Mouse (Mus musculus) liver (tissue): Measurements from ENCODE around the gene Zkscan3.
"Not testable (repeated sequence)": the region's sequence is repeated elsewhere in the genome, so short reads cannot be mapped to it uniquely, and the experiment has no call there.

ENCODE experiments used
- DNase-seq: peaks from one replicate; pipeline ENCODE4 v3.0.0-alpha.2; 2020; ENCODE audit warnings: mixed read lengths

Gene Zkscan3

GRCm38 (mm10) chr13:21396048-21396447 lies 6.5 kb downstream of the Zkscan3 start:
- DNase-seq: not testable (repeated sequence)

GRCm38 (mm10) chr13:21395623-21396022 lies 6.9 kb downstream of the Zkscan3 start:
- no peak for DNase-seq

- DNase-seq: no peak
These were observed 7.3 kb downstream of the Zkscan3 start for GRCm38 (mm10) chr13:21395211-21395610.

GRCm38 (mm10) chr13:21377773-21378172 lies 24.8 kb downstream of the Zkscan3 start:
- DNase-seq: no peak

- DNase-seq: no peak
These were observed 29.9 kb downstream of the Zkscan3 start for GRCm38 (mm10) chr13:21372700-21373099.

- no peak for DNase-seq
These were observed 35.9 kb downstream of the Zkscan3 start for GRCm38 (mm10) chr13:21366635-21367034.

DNA sequence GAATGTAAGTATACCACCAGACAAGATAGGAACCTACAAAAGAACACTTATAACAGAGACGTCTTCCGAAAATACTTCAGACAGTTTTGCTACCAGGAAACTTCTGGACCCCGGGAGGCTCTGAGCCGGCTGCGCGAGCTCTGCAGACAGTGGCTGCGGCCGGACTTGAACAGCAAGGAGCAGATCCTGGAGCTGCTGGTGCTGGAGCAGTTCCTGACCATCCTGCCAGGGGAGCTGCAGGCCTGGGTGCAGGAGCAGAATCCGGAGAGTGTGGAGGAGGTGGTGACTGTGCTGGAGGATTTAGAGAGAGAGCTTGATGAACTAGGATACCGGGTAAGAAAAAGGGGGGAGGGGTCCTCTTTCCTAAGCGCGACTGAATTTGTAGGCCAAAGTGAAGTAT lies 38.8 kb downstream of the Zkscan3 start:
- DNase-seq: peak; percentile 9

- DNase-seq: peak; percentile 92
These were observed 39.8 kb downstream of the Zkscan3 start, which contains the start of gene Zscan12 for GRCm38 (mm10) chr13:21362621-21363248. Gene Zscan12, plus strand, starts transcription at chr13:21362820.

DNA sequence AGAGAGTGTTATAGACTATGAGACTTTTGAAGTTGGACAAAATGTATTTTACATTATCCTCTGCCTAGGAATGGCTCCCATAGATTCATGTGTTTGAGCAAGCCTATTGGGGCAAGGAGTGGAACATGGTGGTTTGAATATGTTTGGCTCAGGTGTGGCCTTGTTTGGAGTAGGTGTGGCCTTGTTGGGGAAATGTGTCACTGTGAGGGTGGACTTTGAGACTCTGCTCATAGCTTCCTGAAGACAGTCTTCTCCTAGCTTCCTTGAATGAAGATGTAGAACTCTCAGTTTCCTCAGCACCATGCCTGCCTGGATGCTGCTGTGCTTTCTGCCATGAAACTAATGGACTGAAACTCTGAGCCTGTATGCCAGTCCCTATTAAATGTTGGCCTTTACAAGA lies 52.0 kb downstream of the Zkscan3 start:
- DNase-seq: no peak

DNA sequence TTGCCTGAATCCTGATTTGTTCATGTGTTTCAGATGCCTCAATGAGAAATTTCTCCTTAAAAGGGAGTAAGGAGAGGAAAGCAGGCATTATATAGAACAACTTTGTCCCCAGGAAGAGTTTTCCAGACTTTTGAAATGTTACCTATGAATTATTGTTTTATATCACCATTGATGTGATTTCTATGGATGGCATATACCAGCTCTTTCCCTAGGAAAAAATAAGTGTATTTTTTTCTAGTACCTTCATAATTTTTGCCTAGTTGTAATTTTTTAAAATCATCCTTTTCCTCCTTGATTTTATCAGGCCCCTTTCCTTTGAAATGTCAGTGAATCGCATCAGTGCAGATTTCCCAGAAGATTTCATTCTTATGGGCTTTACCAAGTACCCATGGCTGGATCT lies 55.9 kb downstream of the Zkscan3 start, which contains the start of gene Olfr1367:
TSS of gene Olfr1367 (plus strand) at position 301 of the 400 bp plus-strand sequence.
- DNase-seq: no peak
